Mouse (Mus musculus): ENCODE results near the gene Ifih1. TPM values are rescaled to one million over a fixed set of nuclear protein-coding genes. Genes with fewer than 3 reads are reported as not detected.

Ifih1 gene
- polyA plus RNA-seq, 1 experiment, result 27.0 TPM

GRCm38 (mm10) chr2:62618934-62619341 is 27.1 kb downstream of the Ifih1 start:
- H3K27ac ChIP-seq (ENCODE audit: insufficient read depth, low read depth, low read length), result no peak overlapping the region
- H3K4me3 ChIP-seq (ENCODE audit: low read depth, low read length), result no peak overlapping the region
- peaks cover 37% of the 10 kb centered on the region for H3K36me3 ChIP-seq (ENCODE audit: control insufficient read depth, insufficient read depth, low read length)
- WGBS, result 78% methylated on average over 7 of the region's 7 CpGs
- no peaks in the 10 kb centered on the region for H3K4me1 ChIP-seq (ENCODE audit: control insufficient read depth, insufficient read depth, insufficient read length, low read length)
- no peaks in the 10 kb centered on the region for H3K27me3 ChIP-seq (ENCODE audit: control insufficient read depth, insufficient read depth, low read length)
- TF ChIP-seq POLR2A (IDR thresholded peaks at IDR 0.05; ENCODE audit: low read depth, low read length) (no peak), CTCF (IDR thresholded peaks at IDR 0.05; ENCODE audit: extremely low read depth, insufficient read length, insufficient replicate concordance, low read depth, low read length) (no peak)

GRCm38 (mm10) chr2:62613133-62613532 is 32.9 kb downstream of the Ifih1 start:
- no peak overlapping the region for H3K4me3 ChIP-seq (ENCODE audit: low read depth, low read length)
- no peaks in the 10 kb centered on the region for H3K27me3 ChIP-seq (ENCODE audit: control insufficient read depth, insufficient read depth, low read length)
- peaks cover 47% of the 10 kb centered on the region for H3K36me3 ChIP-seq (ENCODE audit: control insufficient read depth, insufficient read depth, low read length)
- WGBS, result 96% methylated on average over 4 of the region's 4 CpGs
- no peaks in the 10 kb centered on the region for H3K4me1 ChIP-seq (ENCODE audit: control insufficient read depth, insufficient read depth, insufficient read length, low read length)
- TF ChIP-seq POLR2A (IDR thresholded peaks at IDR 0.05; ENCODE audit: low read depth, low read length), result no peak
- no peak for TF ChIP-seq CTCF (IDR thresholded peaks at IDR 0.05; ENCODE audit: extremely low read depth, insufficient read length, insufficient replicate concordance, low read depth, low read length)
- H3K27ac ChIP-seq (ENCODE audit: insufficient read depth, low read depth, low read length), result no peak overlapping the region

GRCm38 (mm10) chr2:62606205-62606604 is 39.9 kb downstream of the Ifih1 start:
- 91% methylated on average over 16 of the region's 16 CpGs for WGBS
- Histone ChIP-seq H3K36me3 (ENCODE audit: control insufficient read depth, insufficient read depth, low read length) (peaks cover 55% of the 10 kb centered on the region), H3K27me3 (ENCODE audit: control insufficient read depth, insufficient read depth, low read length) (no peaks in the 10 kb centered on the region), H3K4me3 (ENCODE audit: low read depth, low read length) (no peak overlapping the region), H3K4me1 (ENCODE audit: control insufficient read depth, insufficient read depth, insufficient read length, low read length) (no peaks in the 10 kb centered on the region), H3K27ac (ENCODE audit: insufficient read depth, low read depth, low read length) (no peak overlapping the region)
- TF ChIP-seq CTCF (IDR thresholded peaks at IDR 0.05; ENCODE audit: extremely low read depth, insufficient read length, insufficient replicate concordance, low read depth, low read length) (no peak), POLR2A (IDR thresholded peaks at IDR 0.05; ENCODE audit: low read depth, low read length) (no peak)

GRCm38 (mm10) chr2:62603530-62603929 is 42.5 kb downstream of the Ifih1 start:
- no peaks in the 10 kb centered on the region for H3K4me1 ChIP-seq (ENCODE audit: control insufficient read depth, insufficient read depth, insufficient read length, low read length)
- peaks cover 53% of the 10 kb centered on the region for H3K36me3 ChIP-seq (ENCODE audit: control insufficient read depth, insufficient read depth, low read length)
- H3K4me3 ChIP-seq (ENCODE audit: low read depth, low read length), result no peak overlapping the region
- H3K27me3 ChIP-seq (ENCODE audit: control insufficient read depth, insufficient read depth, low read length), result no peaks in the 10 kb centered on the region
- H3K27ac ChIP-seq (ENCODE audit: insufficient read depth, low read depth, low read length), result no peak overlapping the region
- WGBS, result 91% methylated on average over 5 of the region's 5 CpGs
- TF ChIP-seq CTCF (IDR thresholded peaks at IDR 0.05; ENCODE audit: extremely low read depth, insufficient read length, insufficient replicate concordance, low read depth, low read length) (no peak), POLR2A (IDR thresholded peaks at IDR 0.05; ENCODE audit: low read depth, low read length) (no peak)

GRCm38 (mm10) chr2:62596586-62596985 is 49.5 kb downstream of the Ifih1 start:
- Histone ChIP-seq H3K27ac (ENCODE audit: insufficient read depth, low read depth, low read length) (no peak overlapping the region), H3K36me3 (ENCODE audit: control insufficient read depth, insufficient read depth, low read length) (peaks cover 26% of the 10 kb centered on the region), H3K27me3 (ENCODE audit: control insufficient read depth, insufficient read depth, low read length) (no peaks in the 10 kb centered on the region), H3K4me1 (ENCODE audit: control insufficient read depth, insufficient read depth, insufficient read length, low read length) (no peaks in the 10 kb centered on the region), H3K4me3 (ENCODE audit: low read depth, low read length) (no peak overlapping the region)
- 87% methylated on average over 5 of the region's 5 CpGs for WGBS
- TF ChIP-seq CTCF (IDR thresholded peaks at IDR 0.05; ENCODE audit: extremely low read depth, insufficient read length, insufficient replicate concordance, low read depth, low read length), result no peak
- no peak for TF ChIP-seq POLR2A (IDR thresholded peaks at IDR 0.05; ENCODE audit: low read depth, low read length)

GRCm38 (mm10) chr2:62594491-62594890 is 51.6 kb downstream of the Ifih1 start:
- Histone ChIP-seq H3K4me3 (ENCODE audit: low read depth, low read length) (no peak overlapping the region), H3K36me3 (ENCODE audit: control insufficient read depth, insufficient read depth, low read length) (peaks cover 20% of the 10 kb centered on the region), H3K27me3 (ENCODE audit: control insufficient read depth, insufficient read depth, low read length) (no peaks in the 10 kb centered on the region), H3K27ac (ENCODE audit: insufficient read depth, low read depth, low read length) (no peak overlapping the region), H3K4me1 (ENCODE audit: control insufficient read depth, insufficient read depth, insufficient read length, low read length) (peaks cover 7% of the 10 kb centered on the region; the same call in 1 of the 2 replicates)
- TF ChIP-seq POLR2A (IDR thresholded peaks at IDR 0.05; ENCODE audit: low read depth, low read length) (no peak), CTCF (IDR thresholded peaks at IDR 0.05; ENCODE audit: extremely low read depth, insufficient read length, insufficient replicate concordance, low read depth, low read length) (no peak)
- 89% methylated on average over 2 of the region's 2 CpGs for WGBS

GRCm38 (mm10) chr2:62591555-62591954 is 54.5 kb downstream of the Ifih1 start:
- H3K36me3 ChIP-seq (ENCODE audit: control insufficient read depth, insufficient read depth, low read length), result peaks cover 5% of the 10 kb centered on the region
- TF ChIP-seq CTCF (IDR thresholded peaks at IDR 0.05; ENCODE audit: extremely low read depth, insufficient read length, insufficient replicate concordance, low read depth, low read length), result no peak
- TF ChIP-seq POLR2A (IDR thresholded peaks at IDR 0.05; ENCODE audit: low read depth, low read length), result no peak
- no peak overlapping the region for H3K27ac ChIP-seq (ENCODE audit: insufficient read depth, low read depth, low read length)
- H3K4me3 ChIP-seq (ENCODE audit: low read depth, low read length), result no peak overlapping the region
- peaks cover 9% of the 10 kb centered on the region; the same call in 1 of the 2 replicates for H3K4me1 ChIP-seq (ENCODE audit: control insufficient read depth, insufficient read depth, insufficient read length, low read length)
- no peaks in the 10 kb centered on the region for H3K27me3 ChIP-seq (ENCODE audit: control insufficient read depth, insufficient read depth, low read length)
- WGBS, result 80% methylated on average over 3 of the region's 3 CpGs
